Mouse (Mus musculus) intestine, embryonic 16.5 days (tissue): ENCODE measurements around the gene Prrc2a. TPM values are rescaled to one million over a fixed set of nuclear protein-coding genes. Genes with fewer than 3 reads are reported as not detected.

Experiments used
- ATAC-seq: fragments of 200-750 bp; cut with Nextera tagmentation; 2 replicates; pipeline ENCODE4 v1.8.0; 2017; ENCODE audit warnings: moderate TSS enrichment, moderate library complexity
- H3K27ac ChIP-seq: fragments of 300-500 bp; sonication (generic); 2 replicates; pipeline ENCODE4 v1.5.1; 2014; ENCODE audit warnings: mild to moderate bottlenecking, low read length
- H3K27me3 ChIP-seq: fragments of 300-500 bp; sonication (generic); replicated peaks from 2 replicates; pipeline ENCODE4 v1.6.1; 2014; ENCODE audit warnings: low read length, control low read depth, mixed read lengths; ENCODE audit not compliant: control insufficient read depth, insufficient read depth
- H3K36me3 ChIP-seq: fragments of 300-500 bp; sonication (generic); 2 replicates; pipeline ENCODE4 v1.6.1; 2014; ENCODE audit warnings: low read length, control low read depth; ENCODE audit not compliant: control insufficient read depth, insufficient read depth
- H3K4me1 ChIP-seq: fragments of 300-500 bp; sonication (generic); 2 replicates; pipeline ENCODE4 v1.6.1; 2014; ENCODE audit warnings: low read length, control low read depth, mixed read lengths; ENCODE audit not compliant: control insufficient read depth, insufficient read depth
- H3K4me2 ChIP-seq: fragments of 300-500 bp; sonication (generic); 2 replicates; pipeline ENCODE4 v1.6.1; 2014; ENCODE audit warnings: low read depth, low read length, control low read depth
- H3K4me3 ChIP-seq: fragments of 300-500 bp; sonication (generic); 2 replicates; pipeline ENCODE4 v1.5.1; 2014; ENCODE audit warnings: mild to moderate bottlenecking, low read length
- H3K9ac ChIP-seq: fragments of 300-500 bp; sonication (generic); 2 replicates; pipeline ENCODE4 v1.6.1; 2014; ENCODE audit warnings: low read depth, low read length
- H3K9me3 ChIP-seq: fragments of 300-500 bp; sonication (generic); 2 replicates; pipeline ENCODE4 v1.6.1; 2016; ENCODE audit warnings: low read length, control low read depth; ENCODE audit not compliant: control insufficient read depth
- WGBS: fragments of 180-500 bp; shearing (Covaris S2); extraction: QIAGEN DNeasy Blood & Tissue Kit; methylation state at CpG from one replicate; pipeline ENCODE4 v1.1.7; 2014; 5-methylcytosine and 5-hydroxymethylcytosine counted together
- polyA plus RNA-seq: library from polyadenylated mRNA; unstranded; fragments of >200 nt; fragmentation: Nextera tagmentation; extraction: Ambion mirVana; gene quantifications from 2 replicates; pipeline ENCODE4 v1.2.1, GENCODE M21; 2015

The Prrc2a gene
- polyA plus RNA-seq, 1 experiment from 2014 or later, result 103 TPM

- Histone ChIP-seq H3K9me3 (no peaks in the 10 kb centered on the region), H3K9ac (no peak overlapping the region), H3K36me3 (peaks cover 3% of the 10 kb centered on the region; the same call in 1 of the 2 replicates), H3K27me3 (no peaks in the 10 kb centered on the region), H3K4me3 (no peak overlapping the region), H3K27ac (no peak overlapping the region), H3K4me1 (peaks cover 12% of the 10 kb centered on the region; the same call in 1 of the 2 replicates), H3K4me2 (no peak overlapping the region)
- WGBS, result 90% methylated on average over 7 of the region's 7 CpGs
- no peak for ATAC-seq
Observed at GRCm38 (mm10) chr17:35133517-35133916, 31.2 kb downstream of the Prrc2a start.

- Histone ChIP-seq H3K36me3 (peaks cover 8% of the 10 kb centered on the region), H3K4me3 (no peak overlapping the region), H3K4me1 (peaks cover 19% of the 10 kb centered on the region), H3K27ac (no peak overlapping the region), H3K27me3 (no peaks in the 10 kb centered on the region), H3K9ac (no peak overlapping the region), H3K4me2 (no peak overlapping the region), H3K9me3 (no peaks in the 10 kb centered on the region)
- no peak for ATAC-seq
- 61% methylated on average over 3 of the region's 3 CpGs for WGBS
Observed at GRCm38 (mm10) chr17:35132174-35132560, 32.5 kb downstream of the Prrc2a start.

GRCm38 (mm10) chr17:35131500-35132173 lies 33.1 kb downstream of the Prrc2a start, which contains the start of gene Apom:
Gene Apom (minus strand): TSS chr17:35132050.
- Histone ChIP-seq H3K9me3 (no peaks in the 10 kb centered on the region), H3K27me3 (no peaks in the 10 kb centered on the region), H3K27ac (no peak within 1 kb of the TSS), H3K4me2 (no peak within 1 kb of the TSS), H3K9ac (no peak within 1 kb of the TSS), H3K4me1 (peaks cover 19% of the 10 kb centered on the region), H3K36me3 (peaks cover 8% of the 10 kb centered on the region), H3K4me3 (no peak within 1 kb of the TSS)
- ATAC-seq, result no peak
- 72% methylated on average over 15 of the region's 15 CpGs for WGBS

GRCm38 (mm10) chr17:35131038-35131437 lies 33.7 kb downstream of the Prrc2a start:
- H3K27me3 ChIP-seq, result no peaks in the 10 kb centered on the region
- no peaks in the 10 kb centered on the region for H3K9me3 ChIP-seq
- no peak overlapping the region for H3K9ac ChIP-seq
- H3K27ac ChIP-seq, result no peak overlapping the region
- peaks cover 8% of the 10 kb centered on the region for H3K36me3 ChIP-seq
- no peak overlapping the region for H3K4me2 ChIP-seq
- ATAC-seq, result no peak
- peaks cover 18% of the 10 kb centered on the region for H3K4me1 ChIP-seq
- 84% methylated on average over 8 of the region's 8 CpGs for WGBS
- no peak overlapping the region for H3K4me3 ChIP-seq

GRCm38 (mm10) chr17:35128996-35129395 lies 35.7 kb downstream of the Prrc2a start:
- Histone ChIP-seq H3K4me1 (peaks cover 28% of the 10 kb centered on the region), H3K36me3 (peaks cover 8% of the 10 kb centered on the region), H3K9me3 (no peaks in the 10 kb centered on the region), H3K4me2 (no peak overlapping the region), H3K27ac (no peak overlapping the region), H3K4me3 (no peak overlapping the region), H3K9ac (no peak overlapping the region), H3K27me3 (no peaks in the 10 kb centered on the region)
- no peak for ATAC-seq
- 66% methylated on average over 11 of the region's 11 CpGs for WGBS

- Histone ChIP-seq H3K27ac (peak overlapping the region; percentile 94), H3K4me2 (peak overlapping the region; percentile 90), H3K36me3 (peaks cover 8% of the 10 kb centered on the region), H3K9me3 (no peaks in the 10 kb centered on the region), H3K9ac (peak overlapping the region; percentile 91), H3K27me3 (no peaks in the 10 kb centered on the region), H3K4me3 (peak overlapping the region; percentile 77), H3K4me1 (peaks cover 28% of the 10 kb centered on the region)
- ATAC-seq, result no peak
- WGBS, result 57% methylated on average over 13 of the region's 13 CpGs
Observed at GRCm38 (mm10) chr17:35127017-35127416, 37.7 kb downstream of the Prrc2a start.

GRCm38 (mm10) chr17:35126206-35126611 lies 38.5 kb downstream of the Prrc2a start, which contains the start of gene D17H6S53E:
Gene D17H6S53E (plus strand): TSS chr17:35126373.
- ATAC-seq, result peak; percentile 76
- peak within 1 kb of the TSS; percentile 94 for H3K27ac ChIP-seq
- no peaks in the 10 kb centered on the region for H3K27me3 ChIP-seq
- peaks cover 8% of the 10 kb centered on the region for H3K36me3 ChIP-seq
- H3K4me3 ChIP-seq, result peak within 1 kb of the TSS; percentile 77
- H3K9me3 ChIP-seq, result no peaks in the 10 kb centered on the region
- H3K4me2 ChIP-seq, result peak within 1 kb of the TSS; percentile 90
- under 1% methylated on average over 36 of the region's 36 CpGs for WGBS
- H3K4me1 ChIP-seq, result peaks cover 28% of the 10 kb centered on the region
- H3K9ac ChIP-seq, result peak within 1 kb of the TSS; percentile 91

GRCm38 (mm10) chr17:35125578-35125977 lies 39.1 kb downstream of the Prrc2a start:
- Histone ChIP-seq H3K27ac (peak overlapping the region; percentile 94), H3K4me1 (peaks cover 28% of the 10 kb centered on the region), H3K4me3 (peak overlapping the region; percentile 77), H3K36me3 (peaks cover 5% of the 10 kb centered on the region), H3K9ac (peak overlapping the region; percentile 91), H3K27me3 (no peaks in the 10 kb centered on the region), H3K9me3 (no peaks in the 10 kb centered on the region), H3K4me2 (peak overlapping the region; percentile 90)
- ATAC-seq, result no peak
- 12% methylated on average over 6 of the region's 6 CpGs for WGBS

- H3K4me3 ChIP-seq, result peak overlapping the region; percentile 77; the same call in 1 of the 2 replicates
- no peaks in the 10 kb centered on the region for H3K27me3 ChIP-seq
- peak overlapping the region; percentile 91 for H3K9ac ChIP-seq
- 87% methylated on average over 1 of the region's 1 CpGs for whole genome bisulfite sequencing
- peak overlapping the region; percentile 94 for H3K27ac ChIP-seq
- H3K9me3 ChIP-seq, result no peaks in the 10 kb centered on the region
- no peak for ATAC-seq
- peak overlapping the region; percentile 90; the same call in 1 of the 2 replicates for H3K4me2 ChIP-seq
- peaks cover 31% of the 10 kb centered on the region for H3K4me1 ChIP-seq
- peaks cover 5% of the 10 kb centered on the region for H3K36me3 ChIP-seq
Observed at GRCm38 (mm10) chr17:35125081-35125480, 39.6 kb downstream of the Prrc2a start.
